Mouse (Mus musculus) right cerebral cortex, postnatal 10 days (tissue): Measurements from ENCODE around the gene Mrnip.

Source experiments
- DNase-seq, 2 experiments: peaks; one replicate each; pipeline ENCODE4 v3.0.0; 2021; ENCODE audit warnings: low spot score in 2 of 2

Mrnip gene

GRCm38 (mm10) chr11:50203302-50203827 lies 29.1 kb downstream of the Mrnip start:
- DNase-seq: no peak

GRCm38 (mm10) chr11:50205434-50205833 lies 31.2 kb downstream of the Mrnip start:
- no peak for DNase-seq

GRCm38 (mm10) chr11:50206037-50206436 lies 31.8 kb downstream of the Mrnip start:
- DNase-seq: no peak

- no peak for DNase-seq
These were observed 33.1 kb downstream of the Mrnip start for GRCm38 (mm10) chr11:50207344-50207743.

DNA sequence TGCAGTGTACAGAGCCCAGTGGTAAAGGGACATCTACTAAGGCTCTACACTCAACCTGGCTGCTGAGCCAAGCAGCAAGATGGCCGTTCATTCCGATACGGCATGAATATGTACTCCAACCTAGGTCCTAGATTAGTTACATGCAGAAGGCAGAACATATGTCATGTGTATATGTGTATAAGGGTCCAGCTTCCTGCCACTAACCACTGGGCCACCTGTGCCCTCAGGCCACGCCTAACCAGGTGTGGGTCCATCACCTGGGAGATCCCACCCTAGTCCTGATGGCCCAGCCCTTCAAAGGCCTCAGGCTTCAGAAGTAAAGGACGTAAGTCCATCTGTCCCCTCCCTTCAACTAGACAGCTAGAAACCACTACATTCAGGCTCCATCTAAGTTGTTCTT lies 33.8 kb downstream of the Mrnip start:
- DNase-seq: no peak

GRCm38 (mm10) chr11:50210101-50210504 lies 35.9 kb downstream of the Mrnip start:
- DNase-seq: peak; percentile 95 to 96

DNA sequence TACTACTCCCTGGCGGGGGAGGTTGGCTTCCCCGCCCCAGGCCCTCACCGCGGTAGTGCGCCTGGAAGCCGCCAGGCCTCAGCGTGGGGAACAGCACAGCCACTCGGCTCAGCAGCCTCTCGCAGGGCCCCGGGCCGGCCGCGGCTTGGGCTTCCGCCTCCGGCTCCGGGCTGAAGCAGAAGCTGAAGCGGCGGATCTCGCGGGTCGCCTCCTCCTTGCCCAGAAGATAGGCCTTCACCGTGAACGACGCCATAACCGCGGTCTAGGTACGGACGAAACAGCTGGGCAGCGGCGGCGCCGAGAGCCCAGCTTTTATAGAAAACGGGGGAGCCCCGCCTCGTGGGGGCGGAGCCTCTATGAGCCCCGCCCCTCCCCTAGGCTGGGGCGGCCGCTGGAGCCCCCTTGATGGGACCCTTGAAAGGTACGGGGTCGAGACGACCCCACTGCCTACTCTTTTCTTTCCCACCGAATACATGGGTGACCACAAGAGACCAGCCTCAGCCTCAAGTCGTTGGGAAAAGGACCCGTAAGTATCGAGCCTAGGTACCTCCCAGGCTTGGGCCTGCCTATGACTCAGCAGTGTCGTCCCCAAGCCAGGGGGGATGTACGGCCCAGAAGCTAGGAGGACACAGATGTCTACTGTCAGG lies 36.4 kb downstream of the Mrnip start, which contains the start of the genes Sqstm1 and Mgat4b:
TSS of gene Sqstm1 (minus strand) at position 323 of the 647 bp plus-strand sequence.
TSS of gene Mgat4b (plus strand) at position 386 of the 647 bp plus-strand sequence.
- DNase-seq: peak; percentile 87

GRCm38 (mm10) chr11:50211322-50212059 lies 37.2 kb downstream of the Mrnip start:
- peak in 1 of 2 experiments; percentile 33 for DNase-seq

DNA sequence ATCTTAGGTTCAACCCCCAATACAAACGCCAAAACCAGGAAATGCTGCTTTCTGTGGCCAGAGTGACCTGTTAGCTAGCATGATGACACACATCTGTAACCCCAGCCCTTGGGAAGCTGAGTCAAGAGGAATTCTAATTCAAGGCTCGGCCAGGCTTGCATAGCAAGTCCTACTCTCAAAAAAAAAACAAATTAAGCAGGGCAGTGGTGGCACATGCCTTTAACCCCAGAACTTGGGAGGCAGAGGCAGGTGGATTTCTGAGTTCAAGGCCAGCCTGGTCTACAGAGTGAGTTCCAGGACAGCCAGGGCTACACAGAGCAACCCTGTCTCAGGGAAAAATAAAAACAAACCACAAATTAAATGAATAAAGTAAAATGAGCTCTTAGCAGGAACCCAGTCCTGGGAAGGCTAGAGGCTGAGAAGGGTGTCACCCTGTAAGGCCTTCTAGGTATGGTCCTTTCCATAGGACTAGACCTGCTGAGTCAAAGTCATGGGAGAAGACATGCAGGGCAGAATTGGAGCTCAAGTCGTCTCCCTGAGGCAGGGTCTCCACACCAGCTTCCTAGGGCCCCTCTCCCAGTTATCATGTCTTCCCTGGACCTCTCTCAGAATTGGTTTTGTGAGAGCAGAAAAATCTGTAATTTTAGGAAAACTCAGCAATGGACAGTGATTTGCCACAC lies 38.0 kb downstream of the Mrnip start:
- peak in 1 of 2 experiments; percentile 30 for DNase-seq

DNA sequence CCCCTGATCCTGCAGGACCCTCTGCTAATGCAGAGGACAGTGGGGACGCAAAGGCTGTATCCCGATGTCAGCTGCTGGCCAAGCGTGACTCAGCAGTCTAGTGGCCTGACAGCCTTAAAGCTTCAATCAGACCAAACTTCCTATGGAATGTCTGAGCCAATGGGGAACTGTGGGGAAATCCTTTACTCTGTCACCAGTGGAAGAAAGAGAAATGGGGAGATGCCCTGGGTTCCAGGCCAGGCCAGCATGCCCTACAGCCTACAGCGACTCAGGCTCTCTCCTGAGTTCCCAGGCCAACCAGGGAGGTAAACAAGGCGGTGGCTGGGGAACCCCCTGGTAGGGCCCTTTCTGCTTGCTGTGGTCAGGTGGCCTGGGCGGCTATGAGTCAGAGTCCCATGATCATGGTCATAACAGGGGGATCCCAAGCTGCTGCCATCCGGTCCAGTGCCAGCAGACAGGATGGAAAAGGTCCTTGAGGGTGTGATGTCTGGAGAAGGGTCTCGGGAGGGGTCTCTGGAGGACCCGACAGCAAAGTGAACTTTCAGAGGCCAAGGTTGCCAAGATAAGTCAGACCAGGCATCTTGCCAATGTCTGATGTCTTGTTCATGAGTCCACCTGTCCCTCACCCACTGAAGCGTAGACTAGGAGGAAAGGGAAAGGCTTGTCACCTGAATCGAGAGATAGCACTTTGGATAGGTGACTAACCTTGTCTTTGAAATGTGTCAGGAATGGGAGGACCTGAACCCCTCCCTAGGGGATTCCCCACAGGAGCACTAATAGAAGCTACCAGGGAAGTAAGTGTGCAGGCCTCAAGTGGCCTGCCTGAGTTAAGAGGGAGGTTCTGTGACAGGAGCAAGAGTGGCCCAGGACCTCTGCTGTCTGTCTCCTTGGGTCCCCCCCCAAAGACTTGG lies 38.9 kb downstream of the Mrnip start:
- DNase-seq: no peak

DNA sequence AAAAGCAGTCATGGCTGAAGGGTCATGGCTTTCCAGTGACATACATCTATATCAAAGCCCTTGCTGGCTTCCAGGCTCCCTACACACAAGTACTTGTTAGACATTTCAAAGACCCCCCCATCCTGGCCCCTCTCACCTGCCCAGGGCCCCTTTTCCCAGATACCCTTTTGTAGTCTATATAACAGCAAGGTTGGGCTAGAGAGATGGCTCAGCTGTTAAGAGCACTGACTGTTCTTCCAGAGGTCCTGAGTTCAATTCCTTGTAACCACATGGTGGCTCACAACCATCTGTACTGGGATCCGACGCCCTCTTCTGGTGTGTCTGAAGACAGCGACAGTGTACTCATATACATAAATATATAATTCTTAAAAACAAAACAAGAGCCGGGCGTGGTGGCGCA lies 40.4 kb downstream of the Mrnip start:
- no peak for DNase-seq

GRCm38 (mm10) chr11:50215633-50216032 lies 41.4 kb downstream of the Mrnip start:
- DNase-seq: no peak

DNA sequence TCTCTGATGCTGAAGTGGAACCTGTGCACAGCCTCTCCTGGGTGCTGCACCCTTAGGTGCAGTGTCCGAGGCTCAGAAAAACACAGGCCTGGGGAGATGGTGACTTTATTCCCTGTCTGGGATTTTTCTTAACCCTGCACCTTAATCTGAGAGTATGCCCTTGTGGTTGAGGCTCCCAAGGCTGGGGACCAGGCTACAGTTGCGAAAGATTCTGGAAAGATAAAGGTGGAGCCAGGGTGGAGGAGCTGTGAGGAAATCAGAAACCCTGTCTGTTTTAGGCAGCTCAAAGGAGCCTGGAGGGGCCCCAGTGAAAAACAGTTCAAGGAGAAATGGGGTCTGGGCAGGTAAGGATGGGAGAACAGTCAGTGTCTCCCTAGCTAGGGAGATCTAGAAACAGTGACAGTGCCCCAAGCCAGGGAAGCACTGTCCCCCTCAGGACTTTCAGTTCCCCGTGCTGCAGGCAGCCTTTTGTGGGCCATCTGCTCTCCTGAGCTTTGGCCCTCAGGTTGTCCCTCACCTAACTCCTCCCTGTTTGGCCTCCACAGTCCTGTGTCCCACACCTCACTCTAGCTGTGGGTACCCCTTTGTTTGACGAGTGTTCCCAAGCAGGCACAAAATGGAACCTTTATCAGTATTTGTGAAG lies 42.6 kb downstream of the Mrnip start:
- DNase-seq: no peak

DNA sequence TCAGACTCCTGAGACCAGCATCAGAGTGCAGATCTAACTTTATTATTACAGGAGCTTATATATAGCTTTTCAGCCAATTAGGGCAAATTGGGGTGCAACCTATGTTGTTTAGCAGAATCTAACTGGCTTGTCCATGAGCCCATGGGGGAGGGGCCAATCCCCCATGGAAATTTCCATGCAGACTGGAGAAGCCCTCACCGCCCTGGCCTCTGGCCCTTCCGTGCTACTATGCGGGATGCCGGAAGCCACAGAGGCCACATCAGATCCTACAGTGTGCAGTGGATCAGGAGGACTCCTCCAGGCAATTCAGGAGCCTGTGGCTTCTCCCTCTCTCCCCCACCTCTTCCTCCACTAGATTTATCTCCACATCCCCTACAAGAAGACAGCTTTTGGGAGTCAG lies 43.6 kb downstream of the Mrnip start:
- DNase-seq: no peak

- no peak for DNase-seq
These were observed 45.6 kb downstream of the Mrnip start for GRCm38 (mm10) chr11:50219833-50220232.

DNA sequence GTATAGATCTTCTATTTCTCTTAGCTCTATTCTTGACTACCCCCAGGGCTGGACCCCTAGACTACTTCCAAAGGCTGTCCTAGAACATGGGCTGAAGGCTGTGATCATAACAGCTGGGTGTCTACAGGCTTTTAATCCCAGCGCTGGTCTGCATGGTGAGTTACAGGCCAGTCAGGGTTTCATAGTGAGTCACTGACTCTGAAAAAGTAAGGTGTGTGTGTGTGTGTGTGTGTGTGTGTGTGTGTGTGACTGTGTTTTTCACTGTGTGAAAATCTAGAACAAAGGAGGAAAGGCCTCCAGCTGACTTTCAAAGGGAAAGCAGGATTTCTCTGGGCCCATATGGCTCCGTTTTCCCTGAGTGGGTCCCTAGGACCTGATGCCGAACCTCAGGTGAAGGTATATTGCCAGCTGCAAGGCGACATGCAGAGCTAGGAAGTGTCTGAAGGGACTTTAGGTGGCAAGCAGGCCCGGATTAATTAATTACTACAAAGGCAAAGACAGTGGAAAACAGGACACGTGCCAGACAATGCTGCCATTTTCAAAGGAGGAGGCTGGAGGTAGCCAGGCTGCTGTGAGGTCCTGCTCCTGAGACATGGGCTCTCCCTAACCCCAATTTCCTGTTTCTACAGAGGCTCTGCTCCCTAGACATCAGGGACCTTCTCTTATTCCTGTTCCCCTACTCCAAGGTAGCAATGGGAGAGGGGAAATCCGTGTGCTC lies 48.5 kb downstream of the Mrnip start:
- DNase-seq: no peak

DNA sequence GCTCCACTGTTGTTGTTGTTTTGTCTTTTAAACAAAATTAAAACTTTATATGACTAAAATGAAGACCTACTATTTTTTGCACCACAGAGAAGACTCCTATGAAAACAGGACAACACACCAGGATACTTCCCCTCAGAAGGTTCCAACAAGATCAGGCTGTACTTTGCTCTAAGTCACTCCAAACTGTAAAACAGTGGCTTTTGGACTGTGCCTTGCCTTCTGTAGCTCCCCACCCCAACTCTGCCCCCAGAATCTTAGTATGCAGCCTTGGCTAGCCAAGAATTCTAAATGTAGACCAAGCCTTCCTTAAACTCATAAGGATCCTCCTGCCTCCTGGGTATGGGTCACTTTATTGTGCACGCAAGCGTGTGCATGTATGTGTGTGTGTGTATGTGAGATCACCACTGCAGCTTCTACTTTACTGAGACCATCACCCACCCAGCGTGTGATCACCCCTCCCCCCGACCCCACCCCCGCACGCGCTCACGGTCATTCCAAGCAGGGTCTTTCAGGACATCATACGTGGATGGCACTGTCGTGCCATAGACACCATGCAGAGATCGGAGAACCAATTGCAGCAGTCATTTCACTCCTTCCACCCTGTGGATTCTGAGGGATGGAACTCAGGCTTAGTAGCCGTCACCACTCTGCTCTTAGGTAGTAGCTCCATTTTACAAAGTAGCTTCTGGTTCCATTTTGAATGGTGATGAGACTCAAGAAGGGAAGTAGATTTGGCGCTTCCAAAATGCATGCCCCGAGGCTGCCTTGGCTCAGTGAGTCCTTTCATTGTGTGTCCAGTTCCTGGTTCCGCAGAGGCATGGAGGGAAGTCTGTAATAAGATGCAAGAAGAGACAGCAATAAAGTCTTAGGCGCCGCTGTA lies 49.8 kb downstream of the Mrnip start:
- no peak for DNase-seq

- DNase-seq: peak; percentile 88 to 90
These were observed 50.7 kb downstream of the Mrnip start for GRCm38 (mm10) chr11:50224671-50225530.
